Mouse (Mus musculus): ENCODE data around the gene Xntrpc. TPM values are rescaled to one million over a fixed set of nuclear protein-coding genes. Genes with fewer than 3 reads are reported as not detected.
"Not testable (repeated sequence)": the region's sequence is repeated elsewhere in the genome, so short reads cannot be mapped to it uniquely, and the experiment has no call there.

The Xntrpc gene
- 0.80 and 0.95 TPM in 2 replicates for polyA plus RNA-seq (2015; fragmentation: Nextera tagmentation; extraction: Ambion mirVana)

DNA sequence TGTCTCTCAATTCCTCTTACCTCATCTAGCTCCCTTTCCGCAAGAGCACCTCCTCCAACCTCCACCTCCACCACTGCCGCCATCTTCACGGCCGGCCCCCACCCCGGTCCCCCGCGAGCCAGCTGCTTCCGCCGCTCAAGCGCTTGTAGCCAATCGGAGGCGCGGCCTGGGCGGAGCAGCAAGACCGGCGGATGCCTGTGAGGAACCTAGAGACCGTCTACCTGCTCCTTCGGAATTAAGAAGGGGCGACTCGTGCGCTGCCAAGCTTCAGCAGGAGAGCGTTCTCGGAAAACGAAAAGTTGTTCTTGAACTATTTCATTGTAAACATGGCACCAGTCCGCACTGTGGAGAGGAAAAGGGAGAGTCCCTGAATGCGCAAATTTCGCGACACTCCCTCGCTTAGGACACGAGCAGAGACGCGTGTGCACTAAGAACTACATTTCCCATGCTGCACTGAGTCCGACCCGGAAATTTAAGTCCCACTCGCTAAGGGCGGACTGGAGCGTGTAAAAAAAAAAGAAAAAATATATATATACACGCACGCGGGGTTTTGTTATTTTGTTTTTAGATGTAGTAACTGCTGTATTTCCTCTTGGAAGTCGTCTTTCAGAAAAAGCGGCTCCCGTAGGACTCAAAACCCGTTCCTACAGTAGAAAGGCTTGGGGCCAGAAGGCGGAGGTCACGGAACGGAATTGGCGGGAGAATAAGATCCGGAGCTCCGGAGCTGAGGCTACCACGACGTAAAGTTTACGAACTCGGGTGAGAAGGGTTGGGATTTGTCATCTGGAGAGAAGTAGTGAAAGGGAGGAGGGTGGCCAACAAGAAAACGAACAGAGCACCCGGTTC is at the start of gene Xntrpc, which contains the start of the genes Rnf121 and Xndc1:
Gene Xntrpc, plus strand, starts transcription at position 668 of the 846 bp plus-strand sequence.
Gene Rnf121, minus strand, starts transcription at position 424 of the 846 bp plus-strand sequence.
Gene Xndc1, plus strand, starts transcription at position 466 of the 846 bp plus-strand sequence.
- H3K9ac ChIP-seq (ENCODE audit: low read length), result peak within 1 kb of the TSS; percentile 72
- H3K36me3 ChIP-seq (ENCODE audit: control insufficient read depth, insufficient read depth), result peaks cover 3% of the 10 kb centered on the region; the same call in 1 of the 2 replicates
- H3K9me3 ChIP-seq (replicated peaks; ENCODE audit: control insufficient read depth, low read length), result no peaks in the 10 kb centered on the region
- no peaks in the 10 kb centered on the region for H3K27me3 ChIP-seq (ENCODE audit: control insufficient read depth, insufficient read depth, low read length)
- peaks cover 12% of the 10 kb centered on the region for H3K4me1 ChIP-seq (ENCODE audit: control insufficient read depth, insufficient read depth, low read length)
- H3K27ac ChIP-seq (ENCODE audit: low read length), result peak within 1 kb of the TSS; percentile 86
- peak within 1 kb of the TSS; percentile 64 for H3K4me3 ChIP-seq (ENCODE audit: low read length)
- peak within 1 kb of the TSS; percentile 75 for H3K4me2 ChIP-seq (ENCODE audit: low read depth, low read length)
- ATAC-seq (replicated peaks; ENCODE audit: extremely low read depth, insufficient read depth, low FRiP score), result peak; percentile 99
- WGBS, result under 1% methylated on average over 56 of the region's 56 CpGs

DNA sequence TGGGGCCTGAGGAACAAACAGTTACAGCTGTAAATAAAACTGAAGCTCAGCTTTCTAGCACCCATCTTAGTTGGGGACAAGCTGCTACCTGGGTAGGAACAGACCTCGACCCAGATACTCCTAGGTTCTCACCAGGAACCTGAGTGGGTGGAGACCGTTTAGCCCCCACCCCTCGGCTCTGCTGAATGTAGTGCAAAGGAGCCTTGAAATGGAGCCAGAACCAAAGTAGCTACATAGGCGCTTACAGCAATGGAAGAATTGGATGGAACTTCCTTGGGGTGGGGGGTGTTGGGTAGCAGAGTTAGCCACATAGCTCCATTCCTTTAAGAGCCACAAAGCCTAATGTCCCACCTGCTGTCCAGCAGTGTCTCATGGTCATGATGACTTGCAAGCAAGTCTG is 48.6 kb upstream of the Xntrpc start:
- peak overlapping the region; percentile 53; the same call in 1 of the 2 replicates for H3K9ac ChIP-seq (ENCODE audit: low read length)
- no peak for ATAC-seq (replicated peaks; ENCODE audit: extremely low read depth, insufficient read depth, low FRiP score)
- H3K4me2 ChIP-seq (ENCODE audit: low read depth, low read length), result peak overlapping the region; percentile 27
- peaks cover 15% of the 10 kb centered on the region for H3K4me1 ChIP-seq (ENCODE audit: control insufficient read depth, insufficient read depth, low read length)
- no peak overlapping the region; the same call in 1 of the 2 replicates for H3K4me3 ChIP-seq (ENCODE audit: low read length)
- no peaks in the 10 kb centered on the region for H3K27me3 ChIP-seq (ENCODE audit: control insufficient read depth, insufficient read depth, low read length)
- peak overlapping the region; percentile 60 for H3K27ac ChIP-seq (ENCODE audit: low read length)
- 85% methylated on average over 4 of the region's 4 CpGs for WGBS
- H3K9me3 ChIP-seq (replicated peaks; ENCODE audit: control insufficient read depth, low read length), result no peaks in the 10 kb centered on the region
- peaks cover 51% of the 10 kb centered on the region for H3K36me3 ChIP-seq (ENCODE audit: control insufficient read depth, insufficient read depth)

DNA sequence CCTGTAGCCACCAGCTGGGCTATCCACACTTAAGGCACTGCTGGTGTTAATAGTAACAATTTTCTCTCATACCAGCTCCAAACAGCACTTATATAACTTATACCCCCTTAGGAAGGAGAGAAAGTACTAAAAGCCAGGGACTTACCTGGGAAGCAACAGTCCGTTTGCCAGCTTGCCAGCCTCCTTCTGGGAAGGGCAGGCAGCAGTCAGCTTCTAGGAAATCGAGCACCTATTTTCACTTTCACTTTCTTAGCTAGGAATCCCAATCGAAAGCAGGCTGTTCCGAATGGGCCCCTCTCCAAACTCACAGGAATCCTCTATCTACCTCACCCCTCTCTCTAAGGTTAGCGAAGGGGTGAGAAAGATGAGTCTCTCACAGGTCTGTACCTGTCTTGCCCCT is 48.1 kb upstream of the Xntrpc start:
- Histone ChIP-seq H3K27ac (ENCODE audit: low read length) (peak overlapping the region; percentile 60), H3K4me1 (ENCODE audit: control insufficient read depth, insufficient read depth, low read length) (peaks cover 15% of the 10 kb centered on the region), H3K4me2 (ENCODE audit: low read depth, low read length) (peak overlapping the region; percentile 27), H3K36me3 (ENCODE audit: control insufficient read depth, insufficient read depth) (peaks cover 51% of the 10 kb centered on the region), H3K27me3 (ENCODE audit: control insufficient read depth, insufficient read depth, low read length) (no peaks in the 10 kb centered on the region), H3K9me3 (replicated peaks; ENCODE audit: control insufficient read depth, low read length) (no peaks in the 10 kb centered on the region), H3K9ac (ENCODE audit: low read length) (peak overlapping the region; percentile 53; the same call in 1 of the 2 replicates), H3K4me3 (ENCODE audit: low read length) (peak overlapping the region; percentile 15; the same call in 1 of the 2 replicates)
- 71% methylated on average over 5 of the region's 5 CpGs for WGBS
- no peak for ATAC-seq (replicated peaks; ENCODE audit: extremely low read depth, insufficient read depth, low FRiP score)

DNA sequence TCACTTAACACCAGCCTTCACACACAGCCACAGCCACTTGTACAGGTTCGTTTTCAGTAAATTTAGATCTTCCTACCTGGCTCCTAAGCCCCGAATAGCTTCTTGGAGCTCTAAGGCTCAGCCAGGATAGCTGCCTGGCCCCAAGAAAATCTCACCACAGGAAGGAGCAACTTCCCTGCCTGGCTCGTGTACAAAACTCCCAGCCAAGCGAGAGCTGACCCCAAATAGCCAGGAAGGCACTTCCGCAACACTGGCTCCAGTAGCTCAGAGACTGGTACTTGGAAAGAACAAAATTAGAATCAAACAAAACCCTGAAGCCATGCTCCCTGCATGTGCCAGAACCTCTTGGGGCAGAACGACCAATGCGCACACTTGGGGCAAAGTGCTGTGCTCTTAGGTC is 47.5 kb upstream of the Xntrpc start:
- H3K36me3 ChIP-seq (ENCODE audit: control insufficient read depth, insufficient read depth), result peaks cover 51% of the 10 kb centered on the region
- WGBS, result 50% methylated on average over 7 of the region's 7 CpGs
- H3K9ac ChIP-seq (ENCODE audit: low read length), result no peak overlapping the region
- peaks cover 15% of the 10 kb centered on the region for H3K4me1 ChIP-seq (ENCODE audit: control insufficient read depth, insufficient read depth, low read length)
- peak overlapping the region; percentile 27; the same call in 1 of the 2 replicates for H3K4me2 ChIP-seq (ENCODE audit: low read depth, low read length)
- ATAC-seq (replicated peaks; ENCODE audit: extremely low read depth, insufficient read depth, low FRiP score), result no peak
- H3K27me3 ChIP-seq (ENCODE audit: control insufficient read depth, insufficient read depth, low read length), result no peaks in the 10 kb centered on the region
- no peaks in the 10 kb centered on the region for H3K9me3 ChIP-seq (replicated peaks; ENCODE audit: control insufficient read depth, low read length)
- peak overlapping the region; percentile 60 for H3K27ac ChIP-seq (ENCODE audit: low read length)
- no peak overlapping the region for H3K4me3 ChIP-seq (ENCODE audit: low read length)

- H3K27ac ChIP-seq (ENCODE audit: low read length), result peak within 1 kb of the TSS; percentile 60
- H3K9ac ChIP-seq (ENCODE audit: low read length), result peak within 1 kb of the TSS; percentile 23; the same call in 1 of the 2 replicates
Measured at GRCm38 (mm10) chr7:102018590-102018989, 46.9 kb upstream of the Xntrpc start, which contains the start of gene Il18bp. TSS of gene Il18bp (minus strand) at chr7:102018690.

DNA sequence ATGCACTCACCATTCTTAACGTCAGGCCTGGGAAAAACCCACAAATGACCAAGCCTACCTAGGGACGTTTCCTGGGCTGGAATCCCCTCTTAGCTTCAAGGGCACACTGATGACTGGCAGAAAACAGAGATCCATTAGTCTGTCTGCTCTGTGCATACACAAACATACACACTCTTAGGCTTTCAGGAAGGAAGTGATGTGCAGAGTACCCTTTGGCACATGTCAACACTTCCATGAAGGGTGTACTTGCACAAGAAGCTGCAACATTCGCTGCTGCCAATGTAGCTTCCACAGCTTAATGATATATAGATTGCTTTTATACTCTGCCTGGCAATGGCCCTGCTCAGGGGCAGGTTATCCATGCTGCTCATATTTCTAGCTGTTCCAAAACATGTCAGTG is 46.2 kb upstream of the Xntrpc start:
- WGBS, result 54% methylated on average over 3 of the region's 3 CpGs
- no peak for ATAC-seq (replicated peaks; ENCODE audit: extremely low read depth, insufficient read depth, low FRiP score)

More at GRCm38 (mm10) chr7:102018590-102018989, 46.9 kb upstream of the Xntrpc start, which contains the start of gene Il18bp:
- no peaks in the 10 kb centered on the region for H3K9me3 ChIP-seq (replicated peaks; ENCODE audit: control insufficient read depth, low read length)
- ATAC-seq (replicated peaks; ENCODE audit: extremely low read depth, insufficient read depth, low FRiP score), result no peak
- H3K36me3 ChIP-seq (ENCODE audit: control insufficient read depth, insufficient read depth), result peaks cover 51% of the 10 kb centered on the region
- no peaks in the 10 kb centered on the region for H3K27me3 ChIP-seq (ENCODE audit: control insufficient read depth, insufficient read depth, low read length)
- H3K4me1 ChIP-seq (ENCODE audit: control insufficient read depth, insufficient read depth, low read length), result peaks cover 15% of the 10 kb centered on the region
- no peak within 1 kb of the TSS for H3K4me3 ChIP-seq (ENCODE audit: low read length)
- WGBS, result 89% methylated on average over 3 of the region's 3 CpGs
- peak within 1 kb of the TSS; percentile 27 for H3K4me2 ChIP-seq (ENCODE audit: low read depth, low read length)

GRCm38 (mm10) chr7:102020934-102021333 is 44.6 kb upstream of the Xntrpc start:
- H3K27ac ChIP-seq (ENCODE audit: low read length); H3K4me2 ChIP-seq (ENCODE audit: low read depth, low read length); H3K9me3 ChIP-seq (replicated peaks; ENCODE audit: control insufficient read depth, low read length); H3K27me3 ChIP-seq (ENCODE audit: control insufficient read depth, insufficient read depth, low read length); H3K9ac ChIP-seq (ENCODE audit: low read length); ATAC-seq (replicated peaks; ENCODE audit: extremely low read depth, insufficient read depth, low FRiP score); H3K4me3 ChIP-seq (ENCODE audit: low read length): not testable (repeated sequence)
- WGBS, result 91% methylated on average over 2 of the region's 2 CpGs
- Histone ChIP-seq H3K4me1 (ENCODE audit: control insufficient read depth, insufficient read depth, low read length) (peaks cover 15% of the 10 kb centered on the region), H3K36me3 (ENCODE audit: control insufficient read depth, insufficient read depth) (peaks cover 31% of the 10 kb centered on the region)

More for the DNA sequence above, 46.2 kb upstream of the Xntrpc start:
- Histone ChIP-seq H3K27ac (ENCODE audit: low read length) (no peak overlapping the region), H3K4me2 (ENCODE audit: low read depth, low read length) (no peak overlapping the region), H3K9ac (ENCODE audit: low read length) (no peak overlapping the region), H3K4me1 (ENCODE audit: control insufficient read depth, insufficient read depth, low read length) (peaks cover 15% of the 10 kb centered on the region), H3K36me3 (ENCODE audit: control insufficient read depth, insufficient read depth) (peaks cover 45% of the 10 kb centered on the region), H3K9me3 (replicated peaks; ENCODE audit: control insufficient read depth, low read length) (no peaks in the 10 kb centered on the region), H3K4me3 (ENCODE audit: low read length) (no peak overlapping the region), H3K27me3 (ENCODE audit: control insufficient read depth, insufficient read depth, low read length) (no peaks in the 10 kb centered on the region)

DNA sequence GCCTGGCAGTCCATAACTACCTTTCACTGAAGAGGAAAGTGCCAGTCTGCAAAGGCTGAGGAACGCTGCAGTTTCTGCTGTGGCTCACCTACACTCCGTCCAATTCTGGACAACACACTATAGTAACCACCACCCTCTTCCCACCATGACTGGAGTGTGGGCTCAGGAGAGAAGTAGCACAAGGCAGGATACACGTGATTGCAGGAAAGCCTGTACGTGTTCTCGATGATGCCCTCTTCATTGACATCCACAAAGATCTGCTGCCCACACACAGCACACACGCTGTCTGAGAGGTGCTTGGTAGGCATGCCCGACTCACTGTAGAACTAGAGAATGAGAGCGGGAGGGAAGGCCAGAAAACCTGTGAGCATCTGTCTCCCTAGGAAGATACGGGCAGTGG is 41.7 kb upstream of the Xntrpc start:
- Histone ChIP-seq H3K27ac (ENCODE audit: low read length) (no peak overlapping the region), H3K4me3 (ENCODE audit: low read length) (no peak overlapping the region), H3K27me3 (ENCODE audit: control insufficient read depth, insufficient read depth, low read length) (no peaks in the 10 kb centered on the region), H3K36me3 (ENCODE audit: control insufficient read depth, insufficient read depth) (peaks cover 37% of the 10 kb centered on the region), H3K4me2 (ENCODE audit: low read depth, low read length) (no peak overlapping the region), H3K9me3 (replicated peaks; ENCODE audit: control insufficient read depth, low read length) (no peaks in the 10 kb centered on the region), H3K9ac (ENCODE audit: low read length) (no peak overlapping the region), H3K4me1 (ENCODE audit: control insufficient read depth, insufficient read depth, low read length) (no peaks in the 10 kb centered on the region)
- ATAC-seq (replicated peaks; ENCODE audit: extremely low read depth, insufficient read depth, low FRiP score), result no peak
- 91% methylated on average over 9 of the region's 9 CpGs for whole genome bisulfite sequencing

Measured in heart, embryonic 16.5 days (tissue).